17 mouse cellular contexts compared by ENCODE assay signal in the genomic region with DNA sequence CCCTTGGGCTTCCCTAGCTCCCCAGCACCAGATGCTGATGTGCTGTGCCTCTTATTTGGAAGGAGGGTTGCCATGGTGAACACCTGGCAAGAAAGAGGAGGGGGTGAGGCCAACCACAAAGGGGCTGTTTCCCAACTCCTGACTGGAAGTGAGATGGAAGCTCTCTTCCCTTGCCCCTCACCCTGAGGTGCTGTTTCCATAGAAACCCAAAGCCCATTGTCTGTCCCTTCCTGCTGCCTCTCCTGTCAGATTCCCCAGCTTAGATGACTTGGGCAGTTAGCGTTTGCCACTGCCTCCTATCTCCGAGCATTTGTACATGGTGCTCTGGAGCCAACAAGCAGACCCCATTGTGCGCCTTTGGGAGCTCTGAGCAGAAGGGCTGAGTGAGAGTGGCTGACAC. TPM values are rescaled to one million over a fixed set of nuclear protein-coding genes. Genes with fewer than 3 reads are reported as not detected.
A peak's percentile ranks its signal among the peaks of the same experiment; 100 is the strongest.
DNase-seq lines count a peak whose midpoint lies in the region; ATAC-seq lines count a peak whose summit lies in the region.
"Had no signal": no experiment of that assay in that cellular context is flagged by ENCODE, and none has a peak within 500 bp of the region (broad histone marks: within the 10 kb centered on the region; RNA-seq: fewer than 3 reads in every experiment).

No protein-coding gene starts in this region.

- H3K27me3 ChIP-seq in embryonic facial prominence, embryonic 13.5 days = peaks cover 16% of the 10 kb centered on the region
- 0 out of 2 replicates have a peak, but pooled peaks cover 19% of the 10 kb centered on the region for H3K27me3 ChIP-seq in embryonic facial prominence, embryonic 10.5 days (replicated peaks; ENCODE audit: low read depth, poor library complexity, severe bottlenecking)
- H3K27me3 ChIP-seq in hindbrain, embryonic 12.5 days = 0 out of 2 replicates have a peak, but pooled peaks cover 8% of the 10 kb centered on the region
- H3K27me3 ChIP-seq in hindbrain, embryonic 14.5 days (ENCODE audit: control insufficient read depth, insufficient read depth, low read length) = no peaks in the 10 kb centered on the region
- H3K27me3 ChIP-seq in hindbrain, embryonic 13.5 days = peaks cover 7% of the 10 kb centered on the region; the same call in 1 of the 2 replicates
- H3K27me3 ChIP-seq in midbrain, embryonic 15.5 days (replicated peaks) = no peaks in the 10 kb centered on the region

- no peak overlapping the region for H3K4me2 ChIP-seq in embryonic facial prominence, embryonic 13.5 days
- no peak overlapping the region for H3K4me2 ChIP-seq in hindbrain, embryonic 12.5 days (replicated peaks)
- no peak overlapping the region for H3K4me2 ChIP-seq in hindbrain, embryonic 14.5 days (replicated peaks)
- H3K4me2 ChIP-seq in hindbrain, embryonic 13.5 days = no peak overlapping the region
- peak overlapping the region; percentile 41; the same call in 1 of the 2 replicates for H3K4me2 ChIP-seq in midbrain, embryonic 15.5 days

- no peak for DNase-seq in embryonic facial prominence, embryonic 10.5 days (ENCODE audit: low spot score)
- no peak for DNase-seq in hindbrain, embryonic 14.5 days (ENCODE audit: low spot score)
- DNase-seq in layer of hippocampus, adult 9-10 months (ENCODE audit: low spot score) = no peak
- no peak for DNase-seq in gastrocnemius, adult 8-10 months (ENCODE audit: low spot score in 2 of 2)
- DNase-seq: adrenal gland, postnatal 14 days; cerebellum, adult 11 months; gastrocnemius, adult 2 months; kidney, postnatal 36 days; liver, postnatal 0 days; lung, postnatal 10 days; right cerebral cortex, postnatal 4 days had no signal

- 0 out of 2 replicates have a peak overlapping the region, but pooled peaks have one; percentile 16 for H3K9ac ChIP-seq in embryonic facial prominence, embryonic 13.5 days
- H3K9ac ChIP-seq in hindbrain, embryonic 12.5 days = no peak overlapping the region
- H3K9ac ChIP-seq in hindbrain, embryonic 14.5 days = no peak overlapping the region
- 0 out of 2 replicates have a peak overlapping the region, but pooled peaks have one; percentile 11 for H3K9ac ChIP-seq in hindbrain, embryonic 13.5 days
- no peak overlapping the region for H3K9ac ChIP-seq in midbrain, embryonic 15.5 days
- H3K9ac ChIP-seq: liver, postnatal 0 days had no signal

- H3K36me3 ChIP-seq in embryonic facial prominence, embryonic 13.5 days = no peaks in the 10 kb centered on the region
- no peaks in the 10 kb centered on the region for H3K36me3 ChIP-seq in embryonic facial prominence, embryonic 10.5 days (replicated peaks)
- no peaks in the 10 kb centered on the region for H3K36me3 ChIP-seq in hindbrain, embryonic 12.5 days
- no peaks in the 10 kb centered on the region for H3K36me3 ChIP-seq in hindbrain, embryonic 14.5 days (replicated peaks; ENCODE audit: control insufficient read depth, insufficient read depth)
- no peaks in the 10 kb centered on the region for H3K36me3 ChIP-seq in hindbrain, embryonic 13.5 days
- no peaks in the 10 kb centered on the region for H3K36me3 ChIP-seq in midbrain, embryonic 15.5 days (replicated peaks)
- H3K36me3 ChIP-seq: heart, embryonic 13.5 days had no signal

- ATAC-seq in embryonic facial prominence, embryonic 13.5 days (ENCODE audit: insufficient number of reproducible peaks, insufficient read depth, low FRiP score, low TSS enrichment, low read depth) = no peak
- 0 out of 2 replicates have a peak, but pooled peaks have one; percentile 6 for ATAC-seq in hindbrain, embryonic 12.5 days (ENCODE audit: low FRiP score)
- ATAC-seq in hindbrain, embryonic 14.5 days (ENCODE audit: low FRiP score) = no peak
- peak; percentile 38; the same call in 1 of the 2 replicates for ATAC-seq in hindbrain, embryonic 13.5 days (ENCODE audit: low FRiP score)
- ATAC-seq in midbrain, embryonic 15.5 days (replicated peaks) = peak; percentile 41; the same call in 1 of the 2 replicates
- ATAC-seq: liver, postnatal 0 days; Patski had no signal

- peaks cover 17% of the 10 kb centered on the region for H3K4me1 ChIP-seq in embryonic facial prominence, embryonic 13.5 days
- H3K4me1 ChIP-seq in embryonic facial prominence, embryonic 10.5 days = peaks cover 21% of the 10 kb centered on the region
- peaks cover 23% of the 10 kb centered on the region for H3K4me1 ChIP-seq in hindbrain, embryonic 12.5 days
- H3K4me1 ChIP-seq in hindbrain, embryonic 14.5 days (replicated peaks; ENCODE audit: control insufficient read depth, insufficient read depth, low read length) = peaks cover 18% of the 10 kb centered on the region
- peaks cover 33% of the 10 kb centered on the region for H3K4me1 ChIP-seq in hindbrain, embryonic 13.5 days (replicated peaks)
- peaks cover 26% of the 10 kb centered on the region for H3K4me1 ChIP-seq in midbrain, embryonic 15.5 days

- 33% methylated on average over 3 of the region's 3 CpGs for WGBS in embryonic facial prominence, embryonic 13.5 days
- WGBS in embryonic facial prominence, embryonic 10.5 days = 25% methylated on average over 3 of the region's 3 CpGs
- WGBS in hindbrain, embryonic 12.5 days = 30% methylated on average over 3 of the region's 3 CpGs
- WGBS in hindbrain, embryonic 14.5 days = 36% methylated on average over 3 of the region's 3 CpGs
- 20% methylated on average over 3 of the region's 3 CpGs for WGBS in hindbrain, embryonic 13.5 days
- WGBS in midbrain, embryonic 15.5 days = 24% methylated on average over 3 of the region's 3 CpGs

- H3K27ac ChIP-seq in embryonic facial prominence, embryonic 13.5 days = no peak overlapping the region
- no peak overlapping the region for H3K27ac ChIP-seq in embryonic facial prominence, embryonic 10.5 days (replicated peaks)
- H3K27ac ChIP-seq in hindbrain, embryonic 12.5 days = no peak overlapping the region
- no peak overlapping the region for H3K27ac ChIP-seq in hindbrain, embryonic 14.5 days
- H3K27ac ChIP-seq in hindbrain, embryonic 13.5 days = peak overlapping the region; percentile 48; the same call in 1 of the 2 replicates
- peak overlapping the region; percentile 49 for H3K27ac ChIP-seq in midbrain, embryonic 15.5 days
- H3K27ac ChIP-seq: gastrocnemius, adult 2 months; heart, embryonic 13.5 days had no signal

- no peak overlapping the region for H3K4me3 ChIP-seq in embryonic facial prominence, embryonic 13.5 days
- no peak overlapping the region for H3K4me3 ChIP-seq in embryonic facial prominence, embryonic 10.5 days
- H3K4me3 ChIP-seq in hindbrain, embryonic 12.5 days = no peak overlapping the region
- H3K4me3 ChIP-seq in hindbrain, embryonic 14.5 days (replicated peaks; ENCODE audit: low read length) = no peak overlapping the region
- H3K4me3 ChIP-seq in hindbrain, embryonic 13.5 days = no peak overlapping the region
- H3K4me3 ChIP-seq in midbrain, embryonic 15.5 days = no peak overlapping the region
- H3K4me3 ChIP-seq: gastrocnemius, adult 2 months had no signal

- no peaks in the 10 kb centered on the region for H3K9me3 ChIP-seq in embryonic facial prominence, embryonic 13.5 days
- H3K9me3 ChIP-seq in embryonic facial prominence, embryonic 10.5 days = no peaks in the 10 kb centered on the region
- H3K9me3 ChIP-seq in hindbrain, embryonic 12.5 days (replicated peaks) = no peaks in the 10 kb centered on the region; the same call in 1 of the 2 replicates
- no peaks in the 10 kb centered on the region for H3K9me3 ChIP-seq in hindbrain, embryonic 14.5 days (ENCODE audit: control insufficient read depth, low read length)
- no peaks in the 10 kb centered on the region for H3K9me3 ChIP-seq in hindbrain, embryonic 13.5 days
- H3K9me3 ChIP-seq in midbrain, embryonic 15.5 days = no peaks in the 10 kb centered on the region
- H3K9me3 ChIP-seq: heart, embryonic 13.5 days had no signal

RNA-seq across cellular contexts. Expression of a gene that starts 17.6 kb away (rescaled TPM):
- 30.4 and 35.6 TPM in 2 replicates for polyA plus RNA-seq in embryonic facial prominence, embryonic 13.5 days (2015; fragmentation: Nextera tagmentation; extraction: Ambion mirVana)
- 44.2 and 46.9 TPM in 2 replicates for polyA plus RNA-seq in embryonic facial prominence, embryonic 10.5 days (2016; fragmentation: Nextera tagmentation; extraction: Ambion mirVana)
- 52.2 and 55.6 TPM in 2 replicates for polyA plus RNA-seq in hindbrain, embryonic 12.5 days (2016; fragmentation: Nextera tagmentation; extraction: Ambion mirVana)
- 19.0 and 27.9 TPM in 2 replicates for polyA plus RNA-seq in hindbrain, embryonic 14.5 days (2014; fragmentation: Nextera tagmentation; extraction: Ambion mirVana)
- 42.6 and 45.2 TPM in 2 replicates for polyA plus RNA-seq in hindbrain, embryonic 13.5 days (2015; fragmentation: Nextera tagmentation; extraction: Ambion mirVana)
- polyA plus RNA-seq in midbrain, embryonic 15.5 days (2015; fragmentation: Nextera tagmentation; extraction: Ambion mirVana) = 39.3 and 47.2 TPM in 2 replicates
- 10 to 100 TPM; 46.5 to 53.7 (median 48.9) TPM for total RNA-seq in gastrocnemius, adult 8-10 months (2022)

RNA-seq across cellular contexts. Expression of a gene that starts 21.8 kb away (rescaled TPM):
- 3.6 and 4.0 TPM in 2 replicates for polyA plus RNA-seq in embryonic facial prominence, embryonic 13.5 days (2015; fragmentation: Nextera tagmentation; extraction: Ambion mirVana)
- 3.6 and 4.8 TPM in 2 replicates for polyA plus RNA-seq in embryonic facial prominence, embryonic 10.5 days (2016; fragmentation: Nextera tagmentation; extraction: Ambion mirVana)
- polyA plus RNA-seq in hindbrain, embryonic 12.5 days (2016; fragmentation: Nextera tagmentation; extraction: Ambion mirVana) = 0.36 and 0.74 TPM in 2 replicates
- 0.07 and 0.20 TPM in 2 replicates for polyA plus RNA-seq in hindbrain, embryonic 14.5 days (2014; fragmentation: Nextera tagmentation; extraction: Ambion mirVana)
- polyA plus RNA-seq in hindbrain, embryonic 13.5 days (2015; fragmentation: Nextera tagmentation; extraction: Ambion mirVana) = 0.12 and 0.14 TPM in 2 replicates
- polyA plus RNA-seq in midbrain, embryonic 15.5 days (2015; fragmentation: Nextera tagmentation; extraction: Ambion mirVana) = 0.36 and 0.52 TPM in 2 replicates
- under 1 TPM in 3 of 4 experiments, not detected in 1; 0.13 to 0.18 (median 0.17) TPM for total RNA-seq in gastrocnemius, adult 8-10 months (2022)
- polyA plus RNA-seq: Patski had no signal

Comparison
In these comparisons a context has a peak if more than half of its experiments do, and no peak if none do; other contexts are left out.
1. ATAC-seq: peak in hindbrain, embryonic 12.5 days (single experiment), hindbrain, embryonic 13.5 days (single experiment) and midbrain, embryonic 15.5 days (single experiment); none in embryonic facial prominence, embryonic 13.5 days (single experiment) and hindbrain, embryonic 14.5 days (single experiment).
2. H3K27ac ChIP-seq: peak in hindbrain, embryonic 13.5 days (single experiment) and midbrain, embryonic 15.5 days (single experiment); none in embryonic facial prominence, embryonic 13.5 days (single experiment), embryonic facial prominence, embryonic 10.5 days (single experiment), hindbrain, embryonic 12.5 days (single experiment) and hindbrain, embryonic 14.5 days (single experiment).
3. H3K9ac ChIP-seq: peak in embryonic facial prominence, embryonic 13.5 days (single experiment) and hindbrain, embryonic 13.5 days (single experiment); none in hindbrain, embryonic 12.5 days (single experiment), hindbrain, embryonic 14.5 days (single experiment) and midbrain, embryonic 15.5 days (single experiment).